Comparison of ENCODE assay signal across 9 mouse cellular contexts in the genomic region with DNA sequence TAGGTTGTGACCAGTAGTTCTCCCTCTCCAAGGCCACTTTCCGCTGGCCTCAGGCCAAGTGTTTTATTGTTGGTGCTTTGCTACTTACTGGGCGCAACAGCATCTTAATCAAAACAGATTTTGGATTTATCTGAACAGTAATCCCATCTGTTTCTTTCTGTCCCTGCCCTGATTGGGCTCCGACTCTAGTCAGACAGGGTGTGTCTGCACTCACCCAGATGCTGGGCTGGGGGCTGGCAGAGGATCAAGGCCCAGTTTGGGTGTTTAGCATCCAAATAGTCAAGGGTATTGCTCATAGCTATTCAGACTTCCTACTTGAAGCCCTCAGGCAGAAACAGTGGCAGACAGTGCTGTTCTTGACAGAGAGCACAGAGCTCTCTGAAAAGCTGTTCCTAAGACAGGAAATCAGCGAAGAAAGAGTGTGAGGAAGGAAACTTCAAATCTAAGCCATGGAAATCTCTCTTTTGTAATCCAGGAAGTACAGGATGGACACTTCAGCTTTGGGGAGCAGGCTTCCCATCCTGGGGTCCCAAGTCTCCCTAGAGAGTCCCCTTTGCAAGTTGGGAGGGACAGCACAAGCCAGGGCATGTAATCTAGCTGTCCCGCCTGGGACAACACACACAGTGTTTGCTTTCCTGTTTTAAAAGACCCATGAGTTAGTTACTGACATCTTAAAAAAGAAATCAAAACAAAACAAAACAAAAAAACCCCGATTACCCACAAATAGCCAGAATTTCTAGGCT. TPM values are rescaled to one million over a fixed set of nuclear protein-coding genes. Genes with fewer than 3 reads are reported as not detected.
DNase-seq lines count a peak whose midpoint lies in the region; ATAC-seq and TF ChIP-seq lines count a peak whose summit lies in the region.
"Had no signal": no experiment of that assay in that cellular context is flagged by ENCODE, and none has a peak within 500 bp of the region (broad histone marks: within the 10 kb centered on the region; RNA-seq: fewer than 3 reads in every experiment).

No protein-coding gene starts in this region.

- ATAC-seq in hindbrain, postnatal 0 days = peak; percentile 38; the same call in 1 of the 2 replicates
- no peak for ATAC-seq in hindbrain, embryonic 12.5 days (ENCODE audit: low FRiP score)
- ATAC-seq in limb, embryonic 15.5 days (ENCODE audit: insufficient number of reproducible peaks, low FRiP score, low TSS enrichment, low read depth) = no peak

- H3K27ac ChIP-seq in hindbrain, postnatal 0 days = 0 out of 2 replicates have a peak overlapping the region, but pooled peaks have one; percentile 45
- no peak overlapping the region for H3K27ac ChIP-seq in hindbrain, embryonic 12.5 days
- peak overlapping the region; percentile 72 for H3K27ac ChIP-seq in limb, embryonic 15.5 days

- no peaks in the 10 kb centered on the region for H3K36me3 ChIP-seq in hindbrain, postnatal 0 days (ENCODE audit: insufficient read depth, low read length)
- no peaks in the 10 kb centered on the region for H3K36me3 ChIP-seq in hindbrain, embryonic 12.5 days
- peaks cover 6% of the 10 kb centered on the region; the same call in 1 of the 2 replicates for H3K36me3 ChIP-seq in limb, embryonic 15.5 days

- DNase-seq in hindbrain, postnatal 0 days (ENCODE audit: low spot score) = peak; percentile 40
- peak; percentile 37 for DNase-seq in adipocyte (ENCODE audit: low spot score)
- peak; percentile 74 for DNase-seq in gastrocnemius, postnatal 25 days
- peak; percentile 65 for DNase-seq in urinary bladder, postnatal 25 days (ENCODE audit: low spot score)
- no peak for DNase-seq in frontal cortex, postnatal 36 days (ENCODE audit: low spot score in 2 of 2)
- no peak for DNase-seq in layer of hippocampus, postnatal 14 days (ENCODE audit: low spot score in 2 of 2)

- H3K9me3 ChIP-seq in hindbrain, postnatal 0 days (ENCODE audit: low read length) = no peaks in the 10 kb centered on the region
- H3K9me3 ChIP-seq in hindbrain, embryonic 12.5 days (replicated peaks) = no peaks in the 10 kb centered on the region
- H3K9me3 ChIP-seq in limb, embryonic 15.5 days = no peaks in the 10 kb centered on the region

- 0 out of 2 replicates have a peak, but pooled peaks cover 8% of the 10 kb centered on the region for H3K4me1 ChIP-seq in hindbrain, postnatal 0 days (ENCODE audit: insufficient read depth, low read length)
- H3K4me1 ChIP-seq in hindbrain, embryonic 12.5 days = peaks cover 12% of the 10 kb centered on the region
- peaks cover 30% of the 10 kb centered on the region for H3K4me1 ChIP-seq in limb, embryonic 15.5 days

- no peak overlapping the region for H3K9ac ChIP-seq in hindbrain, postnatal 0 days (replicated peaks; ENCODE audit: low read length)
- no peak overlapping the region for H3K9ac ChIP-seq in hindbrain, embryonic 12.5 days
- no peak overlapping the region for H3K9ac ChIP-seq in limb, embryonic 15.5 days

- H3K4me3 ChIP-seq in hindbrain, postnatal 0 days (ENCODE audit: low read length) = no peak overlapping the region
- H3K4me3 ChIP-seq in hindbrain, embryonic 12.5 days = no peak overlapping the region
- H3K4me3 ChIP-seq in limb, embryonic 15.5 days = no peak overlapping the region

- no peak for TF ChIP-seq CTCF in hindbrain, postnatal 0 days (IDR thresholded peaks at IDR 0.05; ENCODE audit: low read depth)

- H3K4me2 ChIP-seq in hindbrain, postnatal 0 days (ENCODE audit: low read depth, low read length) = no peak overlapping the region
- no peak overlapping the region for H3K4me2 ChIP-seq in hindbrain, embryonic 12.5 days (replicated peaks)
- no peak overlapping the region for H3K4me2 ChIP-seq in limb, embryonic 15.5 days

- WGBS in hindbrain, postnatal 0 days = 50% methylated on average over 6 of the region's 6 CpGs
- 72% methylated on average over 6 of the region's 6 CpGs for WGBS in hindbrain, embryonic 12.5 days
- 52% methylated on average over 6 of the region's 6 CpGs for WGBS in limb, embryonic 15.5 days

- no peaks in the 10 kb centered on the region for H3K27me3 ChIP-seq in hindbrain, postnatal 0 days (ENCODE audit: insufficient read depth, low read length)
- H3K27me3 ChIP-seq in hindbrain, embryonic 12.5 days = no peaks in the 10 kb centered on the region
- no peaks in the 10 kb centered on the region for H3K27me3 ChIP-seq in limb, embryonic 15.5 days
- H3K27me3 ChIP-seq: CH12.LX had no signal

RNA-seq across cellular contexts. Expression of a gene that starts 48.7 kb away (rescaled TPM):
- 46.7 and 52.8 TPM in 2 replicates for total RNA-seq in hindbrain, postnatal 0 days (2014; rRNA removed)
- 18.4 and 20.0 TPM in 2 replicates for polyA plus RNA-seq in hindbrain, postnatal 0 days (2015; fragmentation: Nextera tagmentation; extraction: Ambion mirVana)
- polyA plus RNA-seq in hindbrain, embryonic 12.5 days (2016; fragmentation: Nextera tagmentation; extraction: Ambion mirVana) = 48.3 and 48.9 TPM in 2 replicates
- 10 to 100 TPM; 44.4 to 45.9 TPM for total RNA-seq in gastrocnemius, postnatal 25 days (2021)
- polyA plus RNA-seq in limb, embryonic 15.5 days (2015; fragmentation: Nextera tagmentation; extraction: Ambion mirVana) = 74.9 and 77.5 TPM in 2 replicates
- 10 to 100 TPM; 35.0 to 36.5 TPM for total RNA-seq in layer of hippocampus, postnatal 14 days (2021)

Comparison
In these comparisons a context has a peak if more than half of its experiments do, and no peak if none do; other contexts are left out.
1. DNase-seq: peak in hindbrain, postnatal 0 days (single experiment), adipocyte (single experiment), gastrocnemius, postnatal 25 days (single experiment) and urinary bladder, postnatal 25 days (single experiment); none in frontal cortex, postnatal 36 days (0 of 2) and layer of hippocampus, postnatal 14 days (0 of 2).